Mouse (Mus musculus): Measurements from ENCODE around the gene Zmynd8. TPM values are rescaled to one million over a fixed set of nuclear protein-coding genes. Genes with fewer than 3 reads are reported as not detected.

The Zmynd8 gene
- polyA plus RNA-seq, 1 experiment from 2014 or later = 63.4 TPM

DNA sequence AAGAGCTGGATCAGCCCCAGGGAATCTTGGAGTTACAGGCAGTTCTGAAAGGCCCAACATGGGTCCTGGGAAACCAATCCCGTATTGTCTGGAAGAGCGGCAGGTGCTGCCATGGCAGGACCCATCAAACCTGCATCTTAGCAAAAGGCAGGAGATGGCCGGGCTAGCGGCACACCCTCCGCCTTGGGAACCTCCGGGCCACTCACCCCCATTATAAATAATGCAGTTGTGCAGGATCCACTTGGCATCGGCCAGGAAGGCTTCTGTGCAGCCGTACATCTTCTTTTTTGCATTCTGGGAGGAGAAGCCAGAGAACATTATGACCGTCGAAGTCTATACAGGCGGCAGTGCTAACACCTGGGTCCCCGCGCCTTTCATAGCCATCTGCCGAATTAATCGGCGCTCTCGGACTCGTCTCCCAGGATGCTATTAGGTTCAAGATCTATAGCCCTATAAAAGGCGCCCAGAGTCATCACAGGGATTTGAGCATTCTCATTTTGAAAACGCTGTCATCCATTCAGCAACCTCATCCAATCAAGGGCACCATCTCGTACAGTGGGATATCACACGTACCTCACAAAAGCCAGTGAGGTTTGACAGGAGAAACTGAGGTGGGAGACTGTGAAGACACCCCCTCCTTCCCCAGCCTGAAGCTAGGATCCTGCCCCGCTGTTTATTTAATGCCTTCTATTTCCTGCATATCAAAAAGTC is 60.1 kb downstream of the Zmynd8 start:
- H3K4me3 ChIP-seq (replicated peaks; ENCODE audit: low read length) = no peak overlapping the region
- peaks cover 96% of the 10 kb centered on the region for H3K36me3 ChIP-seq (replicated peaks; ENCODE audit: control insufficient read depth, insufficient read depth)
- H3K27me3 ChIP-seq (ENCODE audit: control insufficient read depth, insufficient read depth, low read length) = no peaks in the 10 kb centered on the region
- WGBS = 38% methylated on average over 23 of the region's 23 CpGs
- no peak overlapping the region; the same call in 1 of the 2 replicates for H3K4me2 ChIP-seq (replicated peaks)
- no peak overlapping the region for H3K9ac ChIP-seq
- no peaks in the 10 kb centered on the region for H3K9me3 ChIP-seq (ENCODE audit: control insufficient read depth, low read length)
- H3K4me1 ChIP-seq (replicated peaks; ENCODE audit: control insufficient read depth, insufficient read depth, low read length) = peaks cover 20% of the 10 kb centered on the region
- ATAC-seq (ENCODE audit: low FRiP score) = peak; percentile 38; the same call in 1 of the 2 replicates
- DNase-seq (ENCODE audit: low spot score) = peak; percentile 55
- H3K27ac ChIP-seq = peak overlapping the region; percentile 72

DNA sequence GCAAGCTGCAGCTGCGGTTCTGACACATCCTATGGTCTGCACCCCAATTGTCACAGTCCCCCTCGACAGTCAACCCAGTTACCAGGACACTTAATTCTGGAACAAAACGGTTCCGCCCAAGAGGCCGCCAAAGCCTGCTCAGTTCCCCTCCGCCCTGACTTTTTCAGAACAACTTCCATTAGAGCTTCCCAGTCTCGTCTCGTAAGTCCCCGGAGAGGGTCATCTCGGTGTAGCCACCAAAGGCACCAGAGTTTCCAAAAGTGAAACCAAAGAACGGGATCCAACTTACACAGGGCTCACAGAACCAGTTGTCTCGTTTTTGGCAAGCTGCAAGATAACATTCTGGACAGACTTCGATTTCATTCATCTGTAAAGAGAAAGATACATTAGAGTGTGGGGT is 64.2 kb downstream of the Zmynd8 start:
- peaks cover 91% of the 10 kb centered on the region for H3K36me3 ChIP-seq (replicated peaks; ENCODE audit: control insufficient read depth, insufficient read depth)
- H3K27ac ChIP-seq = no peak overlapping the region
- DNase-seq (ENCODE audit: low spot score) = no peak
- no peak overlapping the region for H3K4me3 ChIP-seq (replicated peaks; ENCODE audit: low read length)
- H3K27me3 ChIP-seq (ENCODE audit: control insufficient read depth, insufficient read depth, low read length) = no peaks in the 10 kb centered on the region
- H3K9ac ChIP-seq = no peak overlapping the region
- 93% methylated on average over 13 of the region's 13 CpGs for WGBS
- no peak overlapping the region for H3K4me2 ChIP-seq (replicated peaks)
- peaks cover 18% of the 10 kb centered on the region for H3K4me1 ChIP-seq (replicated peaks; ENCODE audit: control insufficient read depth, insufficient read depth, low read length)
- ATAC-seq (ENCODE audit: low FRiP score) = no peak
- no peaks in the 10 kb centered on the region for H3K9me3 ChIP-seq (ENCODE audit: control insufficient read depth, low read length)

DNA sequence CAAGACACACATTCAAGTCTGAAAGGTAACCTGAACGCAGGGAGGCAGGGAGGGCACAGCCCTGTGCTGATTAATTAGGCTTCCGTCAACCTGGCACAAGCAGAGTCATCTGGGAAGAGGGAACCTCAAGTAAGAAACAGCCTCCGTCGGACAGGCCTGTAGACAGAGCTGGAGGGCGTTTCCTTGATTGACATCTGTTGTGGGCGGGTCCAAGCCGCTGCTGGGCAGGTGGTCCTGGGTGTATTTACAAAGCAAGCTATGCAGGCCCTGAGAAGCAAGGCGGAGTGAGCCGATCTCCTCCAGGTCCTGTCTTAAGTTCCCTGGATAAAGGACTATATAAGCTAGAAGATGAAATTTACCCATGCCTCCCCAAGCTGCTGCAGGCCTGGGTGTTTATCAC is 65.3 kb downstream of the Zmynd8 start:
- Histone ChIP-seq H3K27me3 (ENCODE audit: control insufficient read depth, insufficient read depth, low read length) (no peaks in the 10 kb centered on the region), H3K9ac (no peak overlapping the region), H3K4me1 (replicated peaks; ENCODE audit: control insufficient read depth, insufficient read depth, low read length) (peaks cover 6% of the 10 kb centered on the region), H3K27ac (peak overlapping the region; percentile 26; the same call in 1 of the 2 replicates), H3K9me3 (ENCODE audit: control insufficient read depth, low read length) (no peaks in the 10 kb centered on the region), H3K4me2 (replicated peaks) (no peak overlapping the region), H3K4me3 (replicated peaks; ENCODE audit: low read length) (no peak overlapping the region), H3K36me3 (replicated peaks; ENCODE audit: control insufficient read depth, insufficient read depth) (peaks cover 92% of the 10 kb centered on the region)
- 69% methylated on average over 9 of the region's 9 CpGs for WGBS
- DNase-seq (ENCODE audit: low spot score) (no peak), ATAC-seq (ENCODE audit: low FRiP score) (no peak)

DNA sequence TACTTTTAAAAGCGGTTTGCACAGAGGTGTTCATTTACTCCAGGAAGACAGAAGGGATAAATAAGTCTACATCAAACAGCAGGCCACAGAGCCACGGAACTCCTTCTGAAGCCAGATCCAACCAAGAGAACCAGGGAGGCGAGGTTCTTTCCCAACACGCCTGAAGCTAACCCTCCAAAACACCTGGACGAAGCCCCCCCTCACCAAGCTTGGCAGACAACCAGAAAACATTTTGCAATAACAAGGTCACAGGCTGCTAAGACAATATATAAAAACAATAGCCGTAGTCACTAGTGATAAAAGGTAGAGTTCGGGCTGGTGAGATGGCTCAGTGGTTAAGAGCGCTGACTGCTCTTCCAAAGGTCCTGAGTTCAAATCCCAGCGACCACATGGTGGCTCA is 66.1 kb downstream of the Zmynd8 start:
- Histone ChIP-seq H3K4me3 (replicated peaks; ENCODE audit: low read length) (no peak overlapping the region), H3K27ac (no peak overlapping the region), H3K9ac (no peak overlapping the region), H3K9me3 (ENCODE audit: control insufficient read depth, low read length) (no peaks in the 10 kb centered on the region), H3K36me3 (replicated peaks; ENCODE audit: control insufficient read depth, insufficient read depth) (peaks cover 92% of the 10 kb centered on the region), H3K4me1 (replicated peaks; ENCODE audit: control insufficient read depth, insufficient read depth, low read length) (no peaks in the 10 kb centered on the region), H3K4me2 (replicated peaks) (no peak overlapping the region), H3K27me3 (ENCODE audit: control insufficient read depth, insufficient read depth, low read length) (no peaks in the 10 kb centered on the region)
- no peak for ATAC-seq (ENCODE audit: low FRiP score)
- WGBS = 90% methylated on average over 9 of the region's 9 CpGs
- no peak for DNase-seq (ENCODE audit: low spot score)

DNA sequence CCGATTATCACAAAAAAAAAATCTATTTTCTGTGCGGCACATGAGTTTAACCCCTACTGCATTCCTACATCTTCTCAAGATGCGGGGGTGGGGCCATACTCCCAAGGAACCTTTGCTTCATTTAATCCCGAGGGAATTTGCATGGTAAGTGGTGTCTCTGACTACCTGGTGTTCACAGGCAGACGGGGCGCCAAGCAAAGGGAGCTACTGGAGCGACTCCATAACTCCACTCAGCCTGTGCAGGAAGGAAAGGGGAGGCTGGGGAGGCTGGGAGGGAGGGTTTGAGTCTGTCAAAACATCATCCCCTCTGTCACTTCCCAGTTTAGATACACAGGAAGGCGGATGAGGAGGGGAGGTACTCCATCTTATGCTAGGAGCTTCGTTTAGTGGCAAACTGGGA is 66.5 kb downstream of the Zmynd8 start:
- no peaks in the 10 kb centered on the region for H3K4me1 ChIP-seq (replicated peaks; ENCODE audit: control insufficient read depth, insufficient read depth, low read length)
- no peak overlapping the region for H3K27ac ChIP-seq
- WGBS = 64% methylated on average over 9 of the region's 9 CpGs
- H3K4me3 ChIP-seq (replicated peaks; ENCODE audit: low read length) = no peak overlapping the region
- peaks cover 91% of the 10 kb centered on the region for H3K36me3 ChIP-seq (replicated peaks; ENCODE audit: control insufficient read depth, insufficient read depth)
- H3K9me3 ChIP-seq (ENCODE audit: control insufficient read depth, low read length) = no peaks in the 10 kb centered on the region
- no peak overlapping the region for H3K4me2 ChIP-seq (replicated peaks)
- DNase-seq (ENCODE audit: low spot score) = no peak
- no peak for ATAC-seq (ENCODE audit: low FRiP score)
- H3K9ac ChIP-seq = no peak overlapping the region
- no peaks in the 10 kb centered on the region for H3K27me3 ChIP-seq (ENCODE audit: control insufficient read depth, insufficient read depth, low read length)

DNA sequence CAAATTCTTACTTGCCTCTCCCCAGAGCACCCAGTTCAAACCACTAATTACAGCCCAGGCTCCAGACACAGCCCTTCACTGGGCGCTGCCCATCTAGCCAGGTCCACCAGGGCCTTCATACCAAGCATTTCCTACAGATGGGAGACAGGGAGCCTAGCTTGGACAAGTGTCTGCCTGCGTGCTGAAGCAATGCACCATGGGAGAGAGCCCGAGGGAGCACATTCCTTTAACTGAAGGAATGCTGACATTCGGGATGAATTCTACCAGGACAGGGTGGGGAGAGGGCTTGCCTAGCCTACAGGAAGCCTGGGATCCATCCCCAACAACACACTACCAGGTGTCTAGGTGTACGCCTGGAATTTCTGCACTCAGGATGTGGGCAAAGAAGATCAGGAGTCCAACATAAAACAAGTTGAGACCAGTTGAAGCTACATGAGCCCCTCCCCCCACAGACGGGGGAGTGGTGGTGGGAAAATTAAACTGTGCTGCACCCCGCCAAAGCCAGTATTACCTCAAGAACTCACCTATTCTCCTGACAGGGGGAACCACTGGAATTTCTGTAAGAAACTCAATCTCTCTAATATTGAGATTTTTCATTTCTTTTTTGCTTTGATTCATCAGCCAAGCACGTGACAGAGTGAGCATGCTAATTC is 67.1 kb downstream of the Zmynd8 start:
- Histone ChIP-seq H3K27ac (no peak overlapping the region), H3K27me3 (ENCODE audit: control insufficient read depth, insufficient read depth, low read length) (no peaks in the 10 kb centered on the region), H3K9ac (no peak overlapping the region), H3K9me3 (ENCODE audit: control insufficient read depth, low read length) (no peaks in the 10 kb centered on the region), H3K4me3 (replicated peaks; ENCODE audit: low read length) (no peak overlapping the region), H3K36me3 (replicated peaks; ENCODE audit: control insufficient read depth, insufficient read depth) (peaks cover 91% of the 10 kb centered on the region), H3K4me1 (replicated peaks; ENCODE audit: control insufficient read depth, insufficient read depth, low read length) (no peaks in the 10 kb centered on the region), H3K4me2 (replicated peaks) (no peak overlapping the region)
- DNase-seq (ENCODE audit: low spot score) (no peak), ATAC-seq (ENCODE audit: low FRiP score) (no peak)
- WGBS = 79% methylated on average over 8 of the region's 8 CpGs

DNA sequence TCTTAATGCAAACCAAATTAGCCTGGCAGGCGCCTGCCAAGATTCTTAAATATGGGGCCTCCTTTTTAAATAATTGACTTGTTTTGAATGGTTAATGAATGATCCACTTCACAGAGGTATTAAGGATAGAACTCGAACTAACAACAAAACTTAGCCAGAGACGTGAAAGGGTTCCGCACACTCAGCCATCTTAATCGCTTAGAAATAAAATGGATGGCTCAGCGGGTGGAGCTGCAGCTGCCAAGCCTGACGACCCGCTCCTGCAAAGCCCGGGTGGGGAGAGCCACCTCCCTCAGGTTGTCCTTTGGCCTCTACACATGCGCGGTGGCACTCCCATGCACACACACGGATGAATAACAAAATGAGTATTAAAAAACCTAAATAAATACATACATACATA is 70.0 kb downstream of the Zmynd8 start:
- Histone ChIP-seq H3K4me2 (replicated peaks) (no peak overlapping the region), H3K27me3 (ENCODE audit: control insufficient read depth, insufficient read depth, low read length) (no peaks in the 10 kb centered on the region), H3K9ac (no peak overlapping the region), H3K9me3 (ENCODE audit: control insufficient read depth, low read length) (no peaks in the 10 kb centered on the region), H3K4me3 (replicated peaks; ENCODE audit: low read length) (no peak overlapping the region), H3K27ac (no peak overlapping the region), H3K4me1 (replicated peaks; ENCODE audit: control insufficient read depth, insufficient read depth, low read length) (no peaks in the 10 kb centered on the region), H3K36me3 (replicated peaks; ENCODE audit: control insufficient read depth, insufficient read depth) (peaks cover 92% of the 10 kb centered on the region)
- ATAC-seq (ENCODE audit: low FRiP score) (no peak), DNase-seq (ENCODE audit: low spot score) (no peak)
- WGBS = 57% methylated on average over 12 of the region's 12 CpGs

DNA sequence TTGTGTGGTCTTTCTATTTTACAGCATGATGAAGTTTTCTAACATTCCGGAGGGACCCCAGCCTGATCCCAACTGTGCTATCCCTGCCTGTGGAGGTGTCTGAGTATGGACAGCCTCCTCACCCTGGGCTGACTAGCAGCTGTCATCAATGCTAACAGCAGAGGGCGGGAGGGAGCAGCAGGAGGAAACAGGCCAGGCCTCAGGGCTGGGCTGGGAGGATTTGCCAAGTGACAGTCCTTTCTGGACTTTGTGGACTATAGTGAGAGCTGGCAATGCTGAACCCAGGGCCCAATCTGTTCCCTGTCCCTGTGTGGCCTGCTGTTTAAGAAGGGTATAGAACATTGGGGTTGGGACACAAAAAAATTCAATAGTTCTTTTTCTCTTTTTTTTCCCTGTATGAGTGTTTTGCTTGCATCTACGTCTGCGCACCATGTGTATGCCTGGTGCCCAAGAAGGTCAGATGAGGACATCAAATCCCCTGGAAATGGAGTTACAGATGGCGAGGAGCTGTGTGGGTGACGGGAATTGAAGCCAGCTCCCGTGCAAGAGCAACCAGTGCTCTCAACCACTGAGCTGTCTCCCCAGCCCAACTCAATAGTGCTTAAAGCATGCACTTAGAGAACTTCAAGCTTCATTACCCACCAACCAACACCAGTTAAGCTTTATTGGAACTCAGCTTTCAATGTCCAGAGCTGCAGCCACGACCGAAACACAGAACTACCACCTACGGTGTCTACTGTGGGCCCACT is 72.7 kb downstream of the Zmynd8 start:
- no peak overlapping the region for H3K9ac ChIP-seq
- peaks cover 95% of the 10 kb centered on the region for H3K36me3 ChIP-seq (replicated peaks; ENCODE audit: control insufficient read depth, insufficient read depth)
- no peak overlapping the region for H3K4me3 ChIP-seq (replicated peaks; ENCODE audit: low read length)
- WGBS = 67% methylated on average over 10 of the region's 10 CpGs
- peak; percentile 65 for DNase-seq (ENCODE audit: low spot score)
- no peaks in the 10 kb centered on the region for H3K4me1 ChIP-seq (replicated peaks; ENCODE audit: control insufficient read depth, insufficient read depth, low read length)
- H3K4me2 ChIP-seq (replicated peaks) = no peak overlapping the region
- ATAC-seq (ENCODE audit: low FRiP score) = peak; percentile 68; the same call in 1 of the 2 replicates
- no peaks in the 10 kb centered on the region for H3K27me3 ChIP-seq (ENCODE audit: control insufficient read depth, insufficient read depth, low read length)
- no peaks in the 10 kb centered on the region for H3K9me3 ChIP-seq (ENCODE audit: control insufficient read depth, low read length)
- 0 out of 2 replicates have a peak overlapping the region, but pooled peaks have one; percentile 32 for H3K27ac ChIP-seq

DNA sequence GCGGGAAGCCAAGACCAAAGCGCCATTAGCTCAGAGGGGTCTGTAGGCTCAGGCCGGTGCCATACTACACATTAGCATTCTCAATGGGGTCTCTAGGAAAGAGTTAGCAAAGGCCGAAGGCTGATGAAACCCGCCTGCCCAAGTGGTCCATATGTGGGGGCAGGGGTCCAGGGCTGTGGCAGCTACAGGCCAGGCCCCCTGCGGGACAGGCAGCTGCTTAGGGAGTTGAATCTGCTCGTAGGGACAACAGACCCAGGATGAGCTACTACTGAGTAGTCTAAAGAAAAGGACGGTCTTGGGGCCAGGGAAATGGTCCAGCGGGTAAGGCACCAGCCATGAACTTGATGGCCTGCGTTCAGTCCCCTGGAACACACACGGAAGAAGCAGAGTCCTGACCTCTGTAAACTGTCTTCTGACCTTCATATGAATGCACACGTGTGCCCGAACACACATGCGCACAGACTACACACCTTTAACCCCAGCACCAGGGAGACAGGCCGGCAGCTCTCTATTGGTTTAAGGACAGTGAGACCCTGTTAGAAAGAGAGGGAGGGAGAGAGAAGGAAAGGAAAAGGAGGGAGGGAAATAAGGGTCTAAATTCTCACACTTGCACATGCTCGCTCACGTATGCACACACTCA is 73.4 kb downstream of the Zmynd8 start:
- Histone ChIP-seq H3K27ac (no peak overlapping the region), H3K9ac (no peak overlapping the region), H3K9me3 (ENCODE audit: control insufficient read depth, low read length) (no peaks in the 10 kb centered on the region), H3K36me3 (replicated peaks; ENCODE audit: control insufficient read depth, insufficient read depth) (peaks cover 95% of the 10 kb centered on the region), H3K4me3 (replicated peaks; ENCODE audit: low read length) (no peak overlapping the region), H3K4me2 (replicated peaks) (no peak overlapping the region), H3K4me1 (replicated peaks; ENCODE audit: control insufficient read depth, insufficient read depth, low read length) (0 out of 2 replicates have a peak, but pooled peaks cover 4% of the 10 kb centered on the region), H3K27me3 (ENCODE audit: control insufficient read depth, insufficient read depth, low read length) (no peaks in the 10 kb centered on the region)
- DNase-seq (ENCODE audit: low spot score) (no peak), ATAC-seq (ENCODE audit: low FRiP score) (no peak)
- WGBS = 84% methylated on average over 17 of the region's 17 CpGs

Measured in hindbrain, embryonic 14.5 days (tissue).